Mouse (Mus musculus) central nervous system, embryonic 14 days (tissue): ENCODE measurements around the gene Cwc25. TPM values are rescaled to one million over a fixed set of nuclear protein-coding genes. Genes with fewer than 3 reads are reported as not detected.

ENCODE experiments used
- polyA plus RNA-seq: library from polyadenylated mRNA; depleted of rRNA; stranded (reverse); fragments of >200 nt; gene quantifications from 2 replicates; pipeline ENCODE4 v1.2.3, GENCODE M21; 2012; rRNA removed

Cwc25 gene
- 20.4 and 21.1 TPM in 2 replicates for polyA plus RNA-seq

DNA sequence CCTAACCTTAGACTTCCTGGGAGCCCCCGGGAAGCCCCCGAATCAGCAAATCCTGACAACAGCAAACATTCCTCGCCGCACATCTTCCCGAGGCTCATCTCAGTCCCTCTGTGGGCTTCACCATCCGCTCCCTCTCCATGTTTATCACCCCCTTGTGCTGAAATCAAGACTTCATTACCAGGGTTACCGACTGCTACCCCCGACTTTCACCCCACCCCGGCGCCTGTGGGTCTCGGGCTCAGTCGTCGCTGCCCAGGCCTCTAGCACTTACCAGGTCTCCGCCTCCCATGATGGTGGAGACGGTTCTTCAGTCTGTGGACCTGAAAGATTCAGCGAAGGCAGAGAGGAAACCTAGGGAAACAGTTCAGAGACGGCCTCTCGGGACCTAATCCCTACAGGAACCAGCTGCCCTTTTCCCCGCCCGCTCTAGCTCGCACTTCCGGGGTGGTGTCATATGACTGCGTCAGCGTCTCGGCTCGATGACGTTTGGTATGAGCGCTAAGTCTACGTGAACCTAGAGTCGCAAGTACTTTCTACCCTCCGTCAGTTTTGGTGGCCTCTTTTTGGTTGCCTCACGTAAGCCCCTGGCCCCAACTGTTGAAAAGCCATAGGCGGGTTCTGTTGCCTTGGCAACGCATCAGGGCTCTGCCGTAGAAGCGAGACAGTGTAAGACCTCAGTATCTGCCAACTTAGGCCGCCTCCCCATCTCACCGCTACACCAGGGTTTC lies at the start of gene Cwc25:
Cwc25 (minus strand) TSS at position 403 of the 728 bp plus-strand sequence.

DNA sequence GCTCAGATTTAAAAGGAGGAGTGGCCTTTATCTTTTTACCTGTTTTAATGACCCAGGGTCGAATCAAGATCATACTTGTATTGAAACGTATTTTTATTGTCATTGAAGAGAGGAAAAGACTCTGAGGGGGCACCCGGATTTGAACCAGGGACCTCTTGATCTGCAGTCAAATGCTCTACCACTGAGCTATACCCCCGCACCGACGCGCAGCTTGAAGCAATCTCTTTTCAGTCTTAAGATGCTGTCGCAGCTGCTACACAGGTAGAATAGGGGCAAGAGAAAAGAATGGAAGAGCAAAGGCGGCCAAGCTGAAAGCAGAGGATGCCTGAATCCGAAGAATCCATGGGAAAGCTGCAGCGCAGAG lies 32.4 kb upstream of the Cwc25 start, which contains the start of gene Lasp1:
Lasp1 (plus strand) TSS at position 219 of the 364 bp plus-strand sequence.

DNA sequence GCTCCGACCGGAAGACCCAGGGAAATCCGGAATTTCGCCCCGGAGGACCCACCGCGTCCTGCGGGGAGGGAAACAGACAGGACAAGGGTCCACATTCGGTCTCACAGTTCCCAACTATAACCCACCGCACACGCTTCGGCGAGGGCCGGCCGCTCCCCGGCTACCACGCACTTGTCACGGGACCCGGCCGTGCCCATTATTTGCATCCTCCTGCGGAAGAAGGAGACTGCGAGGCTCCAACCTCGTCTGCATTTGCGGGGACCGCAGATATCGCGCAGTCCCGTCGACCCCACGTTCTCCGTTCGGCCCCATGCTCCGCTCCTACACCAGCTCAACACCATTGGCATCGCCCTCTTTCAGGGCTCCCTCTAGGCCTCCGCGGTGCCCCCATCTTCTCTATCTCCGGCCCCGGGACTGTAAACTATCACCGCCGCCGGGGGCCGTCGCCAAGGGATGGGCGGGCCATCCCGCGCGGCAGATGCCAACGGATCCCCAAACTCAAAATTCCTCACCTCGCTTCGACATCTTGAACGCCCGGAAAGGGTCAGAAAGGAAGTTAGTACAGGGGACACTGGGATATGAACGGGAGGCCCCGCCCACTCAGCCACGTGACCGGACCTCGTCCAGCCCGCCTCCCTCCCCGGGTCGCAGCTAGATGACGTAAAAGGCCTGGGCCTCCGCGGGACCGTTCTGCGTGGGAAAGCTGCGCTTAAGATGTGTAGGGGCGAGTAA lies 15.6 kb upstream of the Cwc25 start, which contains the start of gene Rpl23:
Rpl23 (minus strand) TSS at position 606 of the 732 bp plus-strand sequence.

DNA sequence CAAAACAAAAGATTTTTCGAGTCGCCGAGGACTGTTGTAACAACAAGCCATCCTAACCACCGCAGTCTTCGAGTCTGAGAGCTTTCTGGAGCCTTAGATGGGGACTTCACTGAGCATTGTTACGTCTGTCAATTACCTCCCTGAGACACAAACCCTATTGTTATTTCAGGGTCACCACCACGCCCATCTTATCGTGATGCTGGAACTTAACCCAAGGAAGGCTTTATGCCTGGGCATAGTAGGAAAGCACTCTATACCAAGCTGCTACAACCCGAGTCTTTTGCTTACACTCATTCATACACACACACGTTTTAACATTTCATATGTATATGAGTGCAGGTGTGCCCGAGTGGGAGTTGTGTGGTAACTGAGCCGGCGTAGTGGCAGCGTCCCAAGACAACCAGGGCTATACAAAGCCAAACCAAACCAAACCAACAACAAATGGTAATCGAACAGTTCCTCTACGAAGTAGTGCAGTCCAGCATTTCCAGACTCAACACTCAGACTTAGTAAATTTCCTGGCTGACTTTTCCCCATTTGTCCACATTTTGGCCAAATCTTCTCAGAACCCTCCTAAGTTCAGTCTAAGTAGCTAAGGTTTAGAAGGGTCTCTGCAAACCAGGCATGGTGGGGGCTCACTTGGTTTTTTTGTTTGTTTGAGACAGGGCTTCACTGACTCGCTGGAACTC lies 9.6 kb upstream of the Cwc25 start, which contains the start of gene 1700001P01Rik:
1700001P01Rik (minus strand) TSS at position 111 of the 689 bp plus-strand sequence.

DNA sequence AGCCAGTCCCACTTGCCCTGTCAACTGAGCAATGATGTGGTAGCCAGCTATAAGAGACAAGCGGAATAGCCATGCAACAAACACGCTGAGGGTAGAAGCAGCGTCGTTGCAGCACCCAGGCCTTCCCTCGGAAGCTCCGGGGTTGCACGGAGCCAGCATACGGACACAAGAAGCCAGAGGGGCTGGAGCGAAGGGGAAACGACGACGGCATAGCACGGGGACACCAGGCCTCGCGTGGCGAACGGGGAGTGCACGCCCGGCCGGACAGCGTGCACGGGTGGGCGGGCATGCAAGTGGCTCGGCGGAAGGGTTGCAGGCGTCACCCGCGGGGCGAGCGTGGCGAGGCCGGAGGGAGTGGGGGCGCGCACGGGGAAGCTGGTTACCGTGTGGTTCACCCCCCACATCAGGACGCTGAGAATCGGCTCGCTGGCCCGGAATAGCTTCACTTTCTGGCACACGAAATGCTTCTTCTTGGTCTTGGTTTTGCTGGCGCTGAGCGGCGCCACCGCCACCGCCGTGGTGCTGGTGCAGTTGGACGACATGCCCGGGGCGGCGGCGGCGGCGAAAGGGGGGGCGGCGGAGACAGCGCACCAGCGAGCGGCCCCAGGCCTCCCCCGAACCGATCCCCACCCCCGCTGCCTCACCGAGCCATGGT lies 22.2 kb downstream of the Cwc25 start, which contains the start of gene Pip4k2b:
Pip4k2b (minus strand) TSS at position 642 of the 655 bp plus-strand sequence.

DNA sequence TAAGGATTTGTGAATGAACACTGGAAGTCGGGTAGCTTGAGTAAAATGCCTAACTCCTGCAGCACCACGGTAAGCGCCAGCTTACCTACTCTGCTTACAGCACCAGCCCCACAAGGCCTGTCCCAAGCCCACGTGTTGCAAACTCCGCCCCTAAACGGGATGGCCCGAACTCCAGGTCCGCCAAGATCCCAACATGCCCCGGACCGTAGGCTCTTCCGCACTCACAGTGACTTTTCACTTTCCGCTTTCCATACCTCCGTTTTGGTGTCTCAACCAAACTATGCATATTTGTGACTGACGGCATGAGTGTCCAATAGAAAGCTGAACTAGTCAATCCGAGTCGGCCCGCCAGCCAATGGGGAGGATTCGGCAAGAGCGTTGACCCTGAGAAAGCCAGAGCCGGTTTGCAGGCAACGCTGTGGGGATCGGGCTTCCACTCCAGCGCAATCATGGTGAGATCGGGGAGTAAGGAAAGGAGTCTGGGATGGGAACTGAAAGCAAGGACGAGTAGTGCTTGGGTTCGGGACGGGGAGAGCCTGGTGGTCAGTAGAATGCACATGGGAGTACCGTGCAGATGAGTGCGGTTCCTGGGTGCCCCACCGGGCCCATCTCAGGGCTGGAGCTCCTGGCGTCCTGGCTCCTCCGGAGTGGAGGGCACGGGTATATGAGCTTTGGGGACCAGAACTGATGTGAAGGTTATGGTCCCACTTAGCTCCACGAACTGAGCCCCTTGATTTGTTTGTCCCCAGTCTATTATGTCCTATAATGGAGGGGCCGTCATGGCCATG lies 63.1 kb downstream of the Cwc25 start, which contains the start of gene Psmb3:
Psmb3 (plus strand) TSS at position 361 of the 788 bp plus-strand sequence.

DNA sequence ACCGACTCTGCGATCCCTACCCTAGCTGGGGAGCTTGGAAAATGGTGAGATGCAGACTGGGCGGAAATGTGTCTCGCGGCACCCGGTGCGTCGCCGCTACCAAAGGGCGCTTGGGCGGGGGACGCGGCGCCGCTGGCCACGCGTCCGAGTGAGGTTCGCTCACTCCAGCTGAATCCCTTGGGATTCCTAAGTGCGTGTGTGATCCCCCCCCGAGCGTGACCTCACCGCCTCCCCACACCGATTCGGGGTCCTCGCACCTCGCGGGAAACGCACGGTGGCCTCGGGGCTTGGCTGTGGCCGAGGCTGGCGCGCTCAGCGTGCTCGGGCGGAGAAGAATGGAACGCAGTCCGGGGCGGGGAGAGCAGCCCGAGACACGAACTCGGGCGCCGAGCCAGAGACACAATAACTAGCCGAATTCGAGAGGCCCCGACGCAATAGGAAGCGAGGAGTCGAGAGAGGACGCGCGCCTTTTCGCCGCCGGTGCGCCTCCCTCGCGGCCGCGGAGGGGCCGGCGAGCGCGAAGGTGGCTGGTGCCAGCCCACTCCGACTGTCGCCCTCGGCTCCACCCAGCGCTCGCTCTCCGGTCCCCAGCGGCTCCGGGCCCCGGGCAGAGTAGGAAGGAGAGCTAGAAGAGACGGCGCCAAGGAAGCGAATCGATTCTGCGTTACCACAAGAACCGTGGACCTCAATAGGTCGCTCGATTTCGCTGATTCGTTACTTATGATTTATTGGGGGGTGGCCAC lies 66.2 kb downstream of the Cwc25 start, which contains the start of gene Pcgf2:
Pcgf2 (minus strand) TSS at position 495 of the 743 bp plus-strand sequence.

Other genes starting within 250 kb of the Cwc25 start
- gene Srcin1, start 190.4 kb downstream of the Cwc25 start, polyA plus RNA-seq, result 43.7 and 46.2 TPM in 2 replicates
- 7.0 and 8.6 TPM in 2 replicates for gene Epop, start 136.9 kb downstream of the Cwc25 start, polyA plus RNA-seq
- gene Mllt6, start 103.1 kb downstream of the Cwc25 start, polyA plus RNA-seq, result 37.3 and 40.5 TPM in 2 replicates
- 11.5 and 16.3 TPM in 2 replicates for gene Cisd3, start 80.7 kb downstream of the Cwc25 start, polyA plus RNA-seq
- gene Pcgf2, start 66.1 kb downstream of the Cwc25 start, polyA plus RNA-seq, result 168 TPM in 2 replicates
- 368 and 390 TPM in 2 replicates for gene Psmb3, start 63.2 kb downstream of the Cwc25 start, polyA plus RNA-seq
- gene Pip4k2b, start 21.9 kb downstream of the Cwc25 start, polyA plus RNA-seq, result 61.3 and 61.4 TPM in 2 replicates
- 0.66 and 1.1 TPM in 2 replicates for gene 1700001P01Rik, start 9.4 kb upstream of the Cwc25 start, polyA plus RNA-seq
- gene Rpl23, start 15.9 kb upstream of the Cwc25 start, polyA plus RNA-seq, result 719 and 817 TPM in 2 replicates
- gene Lasp1, start 32.4 kb upstream of the Cwc25 start, polyA plus RNA-seq, result 104 and 115 TPM in 2 replicates
- gene B230217C12Rik, start 74.2 kb upstream of the Cwc25 start, polyA plus RNA-seq, result 25.7 and 26.0 TPM in 2 replicates
- gene Fbxo47, start 117.6 kb upstream of the Cwc25 start, polyA plus RNA-seq, result 0.99 and 1.0 TPM in 2 replicates
- gene Plxdc1, start 219.9 kb upstream of the Cwc25 start, polyA plus RNA-seq, result 0.44 and 0.69 TPM in 2 replicates
- gene Arl5c, start 229.6 kb upstream of the Cwc25 start, polyA plus RNA-seq, result 1.3 and 1.5 TPM in 2 replicates